Mouse (Mus musculus): ENCODE results near the gene Gclm. TPM values are rescaled to one million over a fixed set of nuclear protein-coding genes. Genes with fewer than 3 reads are reported as not detected.
A peak's percentile ranks its signal among the peaks of the same experiment; 100 is the strongest.

Gene Gclm
- polyA plus RNA-seq, 1 experiment from 2014 or later, result 604 TPM

MicroRNA genes within 50 kb of the gene (microRNA counts, 519-probe panel; counts per million panel counts)
- 582 counts per million, percentile 70 among the panel's probes with 10 or more counts for microRNA mmu-miR-760

Small RNA genes within 50 kb of the gene (microRNA-seq; reads per million reads assigned to microRNA genes)
- gene Gm22903, result not detected
- 27.1 reads per million, percentile 35 among the genes with 10 or more reads in this experiment for gene Mir760

Other genes starting within 250 kb of the Gclm start
- 1.2 and 1.3 TPM in 2 replicates for gene Abca4, start 201.1 kb upstream of the Gclm start, polyA plus RNA-seq (2016; fragmentation: Nextera tagmentation; extraction: Ambion mirVana)
- gene Dnttip2, start 28.8 kb downstream of the Gclm start, polyA plus RNA-seq (2016; fragmentation: Nextera tagmentation; extraction: Ambion mirVana), result 68.3 and 68.6 TPM in 2 replicates
- gene Bcar3, start 48.6 kb downstream of the Gclm start, polyA plus RNA-seq (2016; fragmentation: Nextera tagmentation; extraction: Ambion mirVana), result 5.5 and 6.8 TPM in 2 replicates